Mouse (Mus musculus): ENCODE results near the gene Supt7l. TPM values are rescaled to one million over a fixed set of nuclear protein-coding genes. Genes with fewer than 3 reads are reported as not detected.

The Supt7l gene
- total RNA-seq (2023), result 25.6 to 28.9 TPM (median 28.4 TPM) in 4 replicates

DNA sequence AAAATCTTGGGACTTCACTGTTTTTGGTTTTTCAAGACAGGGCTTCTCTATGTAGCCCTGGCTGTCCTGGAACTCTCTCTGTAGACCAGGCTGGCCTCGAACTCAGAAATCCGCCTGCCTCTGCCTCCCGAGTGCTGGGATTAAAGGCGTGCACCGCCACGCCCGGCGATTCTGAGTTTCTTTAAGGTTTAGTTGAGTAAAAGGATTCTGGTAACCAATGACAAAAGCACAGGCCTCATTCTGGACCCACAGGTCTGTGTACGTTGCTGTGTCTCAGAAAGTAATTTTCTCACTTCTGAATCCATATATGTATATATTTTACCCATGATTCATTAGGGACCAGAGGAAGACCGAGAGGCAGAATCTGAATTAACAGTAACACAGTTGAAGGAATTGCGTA lies at the start of gene Supt7l:
Gene Supt7l (minus strand): TSS at position 101 of the 400 bp plus-strand sequence.

GRCm38 (mm10) chr5:31526354-31527116 lies 1.1 kb downstream of the Supt7l start, which contains the start of gene Slc4a1ap:
Gene Slc4a1ap, plus strand, starts transcription at chr5:31526995.

GRCm38 (mm10) chr5:31494513-31495297 lies 32.9 kb downstream of the Supt7l start, which contains the start of gene Gpn1:
Gene Gpn1, plus strand, starts transcription at chr5:31494741.

DNA sequence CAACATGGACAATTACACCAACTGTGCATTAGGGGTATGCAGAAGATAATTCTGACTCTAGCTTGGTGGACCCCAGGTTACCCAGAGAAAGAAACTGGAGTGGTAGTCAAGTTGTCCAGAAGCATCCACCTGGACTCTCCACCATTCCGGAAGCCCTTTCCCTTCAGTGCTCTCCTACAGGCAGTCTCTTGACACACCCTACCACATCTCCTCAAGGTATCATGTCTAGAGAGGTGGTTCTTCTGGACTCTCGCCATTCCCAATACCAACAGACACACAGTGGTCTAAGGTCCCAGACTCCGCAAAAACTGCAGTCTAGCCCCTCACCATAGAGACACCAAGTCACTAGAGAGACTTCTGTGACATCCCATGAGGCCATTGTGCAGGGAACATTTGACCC lies 42.2 kb downstream of the Supt7l start, which contains the start of gene 4930548H24Rik:
Gene 4930548H24Rik (plus strand): TSS at position 301 of the 400 bp plus-strand sequence.

Other genes starting within 250 kb of the Supt7l start
- 35.4 to 45.0 TPM (median 40.9 TPM) in 4 replicates for gene Ift172, start 236.7 kb downstream of the Supt7l start, total RNA-seq (2023)
- 0.63 to 3.9 TPM (median 1.9 TPM) in 4 replicates for gene Fndc4, start 231.7 kb downstream of the Supt7l start, total RNA-seq (2023)
- gene Gckr, start 230.4 kb downstream of the Supt7l start, total RNA-seq (2023), result 0.24 TPM in 1 of 4 replicates, not detected in the others
- gene Zfp512, start 75.4 kb downstream of the Supt7l start, total RNA-seq (2023), result 39.7 to 44.4 TPM (median 41.8 TPM) in 4 replicates
- 1.4 to 1.6 TPM (median 1.5 TPM) in 4 replicates for gene 4930548H24Rik, start 42.1 kb downstream of the Supt7l start, total RNA-seq (2023)
- 51.8 to 60.6 TPM (median 54.0 TPM) in 4 replicates for gene Gpn1, start 33.1 kb downstream of the Supt7l start, total RNA-seq (2023)
- 73.9 to 86.4 TPM (median 82.0 TPM) in 4 replicates for gene Slc4a1ap, start 812 bp downstream of the Supt7l start, total RNA-seq (2023)
- gene Mrpl33, start 69.1 kb upstream of the Supt7l start, total RNA-seq (2023), result 75.7 to 80.4 TPM (median 76.2 TPM) in 4 replicates
- gene Rbks, start 169.8 kb upstream of the Supt7l start, total RNA-seq (2023), result 7.8 to 12.4 TPM (median 11.1 TPM) in 4 replicates
- gene Babam2, start 169.9 kb upstream of the Supt7l start, total RNA-seq (2023), result 56.6 to 66.5 TPM (median 62.0 TPM) in 4 replicates

Data from B cell, adult 62 days (primary cell).